Mouse (Mus musculus) cerebellum, adult 9-11 months (tissue): ENCODE measurements at regions not wholly inside any gene's neighbourhood (a gene's known extent, or its start where the extent isn't known, plus 50 kb on each side); places are given as distances from the start of the nearest gene placed in this dataset.

Source experiments
- DNase-seq: peaks from one replicate; pipeline ENCODE4 v3.0.0; 2022

DNA sequence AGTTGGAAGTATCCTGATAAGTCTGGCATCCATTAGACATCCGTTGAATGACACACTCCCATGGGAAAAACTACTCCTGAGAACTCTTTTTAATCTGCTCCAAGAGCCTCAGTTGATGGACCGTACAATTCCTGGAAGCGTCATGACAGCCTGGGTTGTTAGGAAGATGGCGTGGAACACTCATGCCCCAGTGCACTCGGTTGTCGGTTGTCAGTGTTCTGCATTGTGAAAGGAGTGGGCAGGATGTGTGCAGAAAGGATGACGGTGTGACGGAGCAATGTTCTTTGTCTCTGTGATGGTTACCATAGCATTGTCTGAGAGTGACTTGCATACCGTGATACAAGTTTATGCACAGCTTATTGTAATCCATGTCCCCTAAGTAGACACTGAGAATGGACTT is 164.4 kb downstream of the Slc30a10 start:
- DNase-seq, result no peak

GRCm38 (mm10) chr1:185628401-185628800 is 173.8 kb downstream of the Slc30a10 start:
- DNase-seq, result no peak

- DNase-seq, result no peak
These were observed 175.3 kb downstream of the Slc30a10 start for GRCm38 (mm10) chr1:185629976-185630375.

DNA sequence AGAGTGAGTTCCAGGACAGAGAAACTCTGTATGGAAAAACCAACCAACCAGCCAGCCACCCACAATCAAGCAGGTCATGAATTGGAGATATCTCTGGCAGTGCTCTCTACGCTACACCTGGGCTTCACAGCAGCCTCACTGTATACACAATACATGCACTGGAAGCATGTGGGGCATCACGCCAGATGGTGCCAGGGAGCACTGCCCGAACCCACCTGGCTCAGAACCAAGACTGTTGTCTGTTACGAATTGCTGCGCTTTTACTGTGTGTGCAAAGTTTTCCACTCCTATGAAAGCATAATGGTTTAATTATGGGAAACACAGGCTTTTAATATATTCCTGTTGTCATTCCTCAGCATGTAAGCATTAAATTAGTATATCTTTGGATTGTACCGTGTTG is 184.0 kb downstream of the Slc30a10 start:
- DNase-seq, result no peak

DNA sequence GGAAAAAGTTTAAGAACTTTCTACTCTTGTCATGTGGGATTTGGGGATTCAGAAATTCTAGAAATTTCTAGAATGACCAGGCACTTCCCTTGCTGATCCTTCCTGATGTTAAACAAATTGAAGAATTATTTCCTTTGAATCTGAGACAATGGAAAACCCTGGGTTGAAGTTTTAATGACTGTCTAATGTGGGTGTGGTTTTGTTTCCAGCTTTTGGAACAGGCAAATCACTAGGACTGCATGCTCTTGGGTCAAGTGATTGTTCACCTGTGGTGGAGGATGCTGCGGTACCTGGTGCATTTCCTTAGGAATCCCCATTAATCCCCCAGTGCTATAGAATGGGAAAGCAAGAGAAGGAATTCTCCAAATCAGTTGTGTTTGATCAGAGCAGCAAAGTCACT is 184.8 kb downstream of the Slc30a10 start:
- no peak for DNase-seq

DNA sequence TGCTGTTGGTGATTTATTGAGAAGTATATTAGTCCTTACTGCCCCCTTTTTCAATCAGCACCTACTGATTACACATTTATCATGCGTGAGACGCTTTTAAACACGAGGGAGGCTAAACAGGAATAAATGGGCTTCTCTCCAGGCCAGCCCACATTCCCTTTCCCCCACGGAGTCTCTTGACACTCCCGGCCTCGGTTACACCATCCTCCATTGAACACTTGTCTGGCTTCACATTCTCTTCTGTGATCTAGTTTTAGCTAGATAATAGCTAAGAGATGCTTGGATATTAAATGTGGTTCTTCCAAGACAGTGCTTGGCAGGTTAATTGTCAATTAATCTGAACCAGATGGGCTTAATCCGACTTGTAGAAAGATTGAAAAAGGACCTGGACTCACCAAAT is 189.4 kb downstream of the Slc30a10 start:
- DNase-seq, result no peak

DNA sequence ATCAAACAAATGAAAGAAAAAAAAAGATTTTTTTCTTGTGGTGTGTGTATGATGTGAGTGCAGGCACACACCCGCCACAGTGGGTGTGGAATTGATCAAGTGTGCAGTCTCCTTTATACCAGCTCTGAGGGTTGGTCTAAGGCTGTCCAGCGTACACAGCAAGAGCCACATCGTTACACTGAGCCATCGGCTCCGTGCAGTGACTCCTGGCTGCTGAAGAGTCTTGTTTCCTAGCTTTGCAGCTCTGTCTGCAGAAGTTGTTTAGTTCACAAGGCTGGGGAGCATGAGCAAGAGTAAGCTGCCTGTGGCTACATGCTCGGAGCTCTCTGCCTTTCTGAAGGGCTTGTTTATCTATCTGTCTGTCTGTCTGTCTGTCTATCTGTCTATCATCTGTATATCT is 193.5 kb downstream of the Slc30a10 start:
- DNase-seq, result no peak

- DNase-seq, result no peak
These were observed 194.3 kb downstream of the Slc30a10 start for GRCm38 (mm10) chr1:185648926-185649325.

GRCm38 (mm10) chr1:185650926-185651325 is 196.3 kb downstream of the Slc30a10 start:
- no peak for DNase-seq

DNA sequence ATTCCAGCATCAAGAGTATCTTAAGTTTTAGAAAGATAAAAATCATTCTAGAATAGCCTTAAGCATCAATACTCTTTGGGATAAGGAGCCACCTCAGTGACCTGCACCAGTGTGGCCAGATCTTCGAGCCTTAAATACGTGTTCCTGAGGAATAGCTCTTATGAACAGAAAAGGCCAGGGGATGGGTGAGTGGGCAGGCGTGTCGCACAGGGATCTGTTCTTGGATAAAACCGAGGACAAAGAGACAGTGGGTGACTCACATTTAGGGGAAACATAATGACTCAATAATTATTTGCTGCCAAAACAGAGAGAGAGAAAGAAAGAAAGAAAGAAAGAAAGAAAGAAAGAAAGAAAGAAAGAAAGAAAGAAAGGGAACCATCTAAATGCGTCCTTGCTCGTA is 200.4 kb downstream of the Slc30a10 start:
- no peak for DNase-seq

DNA sequence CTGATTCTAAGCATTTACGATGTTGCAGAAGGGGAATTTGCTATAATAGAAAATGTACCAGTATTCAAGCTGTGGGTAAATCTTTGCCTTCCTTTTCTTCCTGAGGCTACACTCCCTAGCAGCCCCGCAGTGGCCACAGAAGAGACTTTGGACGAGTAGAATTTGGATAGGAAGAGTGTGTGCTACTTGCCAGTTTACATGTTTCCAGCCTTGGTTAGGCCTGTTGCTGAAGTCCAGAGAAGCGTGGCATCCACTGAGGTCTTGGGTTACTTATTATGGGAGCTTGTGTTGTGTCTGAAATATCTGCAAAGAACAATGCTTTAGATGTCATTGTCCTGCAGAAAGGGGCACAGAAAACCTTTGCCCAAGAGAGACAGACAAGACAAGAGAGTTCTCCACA is 200.8 kb downstream of the Slc30a10 start:
- DNase-seq, result no peak

GRCm38 (mm10) chr1:185657286-185657685 is 202.6 kb downstream of the Slc30a10 start:
- DNase-seq, result no peak

DNA sequence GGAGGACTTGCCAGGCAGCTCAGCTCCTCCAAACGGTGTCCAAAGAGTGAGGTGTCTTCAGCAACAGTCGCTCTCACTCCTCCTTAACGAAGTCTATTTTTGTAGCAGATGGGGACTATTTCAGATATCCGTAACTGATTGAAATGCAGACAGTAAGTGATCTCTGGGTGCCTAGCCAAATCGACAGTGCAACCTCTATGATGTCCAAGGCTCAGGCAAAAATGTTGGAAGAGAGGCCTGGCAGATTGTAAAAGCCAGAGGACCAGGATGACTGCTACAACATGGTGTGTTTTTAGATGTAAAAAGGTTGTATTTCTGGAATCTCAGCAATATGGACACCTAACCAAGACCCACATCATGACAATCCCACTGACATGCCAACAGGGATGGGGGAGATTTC is 204.8 kb downstream of the Slc30a10 start:
- DNase-seq, result no peak

DNA sequence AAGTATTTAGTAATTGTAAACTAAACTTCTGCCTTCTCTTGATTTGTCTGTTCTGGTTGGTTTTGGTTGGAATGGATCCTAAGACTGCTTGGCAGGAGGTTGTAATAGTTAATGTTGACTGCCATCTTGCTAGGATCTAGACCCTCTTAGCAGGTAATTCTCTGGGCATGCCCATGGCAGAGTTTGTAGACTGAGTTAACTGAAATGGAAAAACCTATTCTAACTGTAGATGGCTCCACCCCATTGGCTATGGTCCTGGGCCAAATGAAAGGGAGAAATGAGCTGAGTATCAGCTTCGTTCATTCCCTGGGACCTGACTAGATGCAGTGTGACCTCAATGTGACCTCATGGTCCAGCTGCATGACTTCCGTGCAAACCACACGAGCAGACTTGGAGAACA is 207.7 kb downstream of the Slc30a10 start:
- no peak for DNase-seq

GRCm38 (mm10) chr1:185670029-185670741 is 215.5 kb downstream of the Slc30a10 start:
- no peak for DNase-seq

GRCm38 (mm10) chr1:185672940-185673339 is 218.3 kb downstream of the Slc30a10 start:
- DNase-seq, result no peak

DNA sequence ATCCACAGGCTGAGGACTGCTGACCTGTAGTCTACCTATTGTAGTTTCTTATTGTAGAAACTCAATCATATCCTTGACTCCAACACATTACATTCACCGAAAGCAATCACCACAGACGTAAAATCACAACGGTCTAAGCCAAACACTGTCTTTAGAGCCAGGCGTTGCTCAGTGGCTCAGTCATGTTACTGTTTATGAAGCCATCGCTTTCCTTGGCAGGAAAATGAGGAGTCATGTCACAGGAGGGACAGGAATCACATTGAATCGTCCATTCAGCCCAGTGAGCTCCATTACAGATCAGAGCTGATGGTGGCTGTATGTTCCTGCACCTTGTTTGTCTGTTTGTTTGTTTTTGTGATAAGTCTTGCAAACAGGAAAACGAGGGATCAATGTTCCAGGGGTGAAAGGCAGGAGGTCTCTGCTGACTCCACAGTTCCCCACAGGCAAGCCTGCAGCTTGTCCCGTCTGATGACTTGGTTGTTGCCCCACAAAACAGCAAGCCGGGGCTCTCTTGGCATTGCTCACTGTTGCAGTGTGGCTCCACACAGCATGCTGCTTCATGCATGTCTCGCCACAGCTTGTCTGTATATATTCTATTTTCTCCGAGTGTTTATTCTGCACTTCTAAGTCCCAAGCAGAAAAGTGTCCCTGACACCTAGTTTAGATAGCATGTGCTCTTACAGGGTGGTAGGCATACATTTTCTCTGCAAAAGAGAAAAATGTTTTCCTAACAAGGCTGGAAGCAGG is 221.2 kb downstream of the Slc30a10 start:
- DNase-seq, result no peak

DNA sequence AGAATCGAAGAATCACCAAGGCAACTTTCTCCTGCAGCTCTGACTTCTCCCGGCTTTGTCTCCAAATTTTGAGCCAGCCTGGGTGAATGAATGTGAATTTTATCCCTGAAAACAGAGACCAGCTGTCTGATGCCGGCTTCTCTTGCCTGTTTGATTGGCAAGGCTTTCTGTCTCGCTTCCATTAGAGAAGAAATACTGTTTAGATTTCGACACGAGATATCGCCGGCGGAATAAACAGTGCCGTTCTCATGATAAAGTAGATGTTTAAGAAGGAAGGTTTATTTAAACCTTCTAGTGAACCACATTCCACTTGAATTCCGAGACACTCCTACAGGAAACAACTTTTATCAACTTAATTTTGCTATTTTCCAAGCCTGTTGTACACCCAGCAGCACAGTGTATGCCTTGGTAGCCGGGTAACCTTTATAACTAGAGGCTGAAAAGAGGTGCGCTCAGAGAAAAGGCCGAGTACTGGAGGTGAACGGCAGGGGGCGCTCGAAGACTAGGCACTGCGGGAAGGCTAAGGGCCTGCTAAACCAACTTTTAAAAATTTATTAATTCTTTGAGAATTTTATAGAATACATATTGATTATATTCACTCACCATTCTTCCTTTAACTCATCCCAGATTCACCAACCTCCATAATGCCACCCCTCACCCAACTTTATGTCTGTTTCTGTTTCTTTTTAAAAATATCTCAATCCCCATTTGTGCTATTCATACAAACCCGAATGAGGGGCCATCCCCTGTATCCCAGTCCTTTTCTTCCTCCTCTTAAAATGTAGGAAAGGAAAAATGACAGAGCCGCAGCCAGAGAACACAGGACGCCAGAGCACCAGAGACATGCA is 227.2 kb downstream of the Slc30a10 start:
- DNase-seq, result peak; percentile 29

GRCm38 (mm10) chr1:185682458-185682750 is 227.8 kb downstream of the Slc30a10 start:
- no peak for DNase-seq

- no peak for DNase-seq
These were observed 230.0 kb downstream of the Slc30a10 start for GRCm38 (mm10) chr1:185684638-185685037.

- DNase-seq, result no peak
These were observed 233.9 kb downstream of the Slc30a10 start for GRCm38 (mm10) chr1:185688506-185688905.

GRCm38 (mm10) chr1:185695394-185695793 is 240.7 kb downstream of the Slc30a10 start:
- no peak for DNase-seq

DNA sequence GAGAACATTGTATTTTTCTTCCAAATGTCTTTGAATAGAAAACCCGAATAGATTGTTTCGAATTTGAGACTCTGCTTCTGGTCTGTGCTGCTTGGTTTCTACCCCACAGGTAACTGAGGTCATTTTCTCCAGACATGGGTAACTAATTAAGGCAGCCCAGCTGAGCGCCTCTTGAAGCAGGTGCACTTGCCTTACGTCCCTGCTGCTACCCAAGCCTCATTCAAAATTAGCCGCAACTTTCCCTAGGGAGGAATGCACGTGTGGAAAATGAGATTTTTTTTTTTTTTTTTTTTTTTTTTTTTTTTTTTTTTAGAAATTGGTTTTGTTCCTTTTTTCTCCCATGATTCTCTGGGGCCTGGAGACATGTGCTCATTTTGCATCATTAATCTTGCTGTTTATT is 245.1 kb downstream of the Slc30a10 start:
- no peak for DNase-seq

DNA sequence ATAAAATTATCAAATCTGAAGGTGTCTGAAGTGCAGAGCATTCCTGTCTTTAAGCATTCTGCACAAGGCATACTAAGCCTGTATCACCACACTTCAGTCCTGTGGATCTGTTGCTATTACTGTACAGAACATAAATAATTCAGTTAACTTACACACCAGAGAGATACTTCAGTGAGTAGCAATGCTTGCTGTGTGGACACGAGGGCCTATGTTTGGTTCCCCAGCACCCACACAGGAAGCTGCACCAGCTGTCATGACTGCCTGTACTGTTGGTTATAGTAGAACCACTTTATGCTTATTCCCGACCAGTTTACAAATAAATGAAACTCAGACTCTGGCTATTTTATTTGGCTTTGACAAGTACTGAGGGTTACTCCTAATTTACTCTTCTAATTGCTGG is 271.7 kb downstream of the Slc30a10 start:
- DNase-seq, result no peak
